Mouse (Mus musculus): ENCODE measurements around the gene Oas1a. TPM values are rescaled to one million over a fixed set of nuclear protein-coding genes. Genes with fewer than 3 reads are reported as not detected.
"Not testable (repeated sequence)": the region's sequence is repeated elsewhere in the genome, so short reads cannot be mapped to it uniquely, and the experiment has no call there.

Oas1a gene
- polyA plus RNA-seq (2014; fragmentation: Nextera tagmentation; extraction: Ambion mirVana) = 0.70 TPM in 2 replicates

- not testable (repeated sequence) for ATAC-seq (ENCODE audit: insufficient read depth, low FRiP score, low TSS enrichment); H3K4me2 ChIP-seq (ENCODE audit: low read depth); H3K4me1 ChIP-seq (ENCODE audit: control insufficient read depth, insufficient read depth, low read length); H3K4me3 ChIP-seq (ENCODE audit: low read depth, low read length); H3K36me3 ChIP-seq (ENCODE audit: control insufficient read depth, insufficient read depth, low read length); H3K9me3 ChIP-seq (ENCODE audit: control insufficient read depth, low read length); H3K27me3 ChIP-seq (ENCODE audit: control insufficient read depth, insufficient read depth, low read length); DNase-seq (ENCODE audit: low spot score); H3K27ac ChIP-seq (ENCODE audit: low read depth, low read length); H3K9ac ChIP-seq (ENCODE audit: low read length)
- WGBS = 37% methylated on average over 8 of the region's 12 CpGs
Observed at GRCm38 (mm10) chr5:120906791-120907733, at the start of gene Oas1a. Gene Oas1a, minus strand, starts transcription at chr5:120907521.

GRCm38 (mm10) chr5:120953974-120954373, 46.7 kb upstream of the Oas1a start:
- DNase-seq (ENCODE audit: low spot score) (peak; percentile 65), ATAC-seq (ENCODE audit: insufficient read depth, low FRiP score, low TSS enrichment) (no peak)
- no peak overlapping the region for H3K27ac ChIP-seq (ENCODE audit: low read depth, low read length)
- no peak overlapping the region for H3K4me2 ChIP-seq (ENCODE audit: low read depth)
- WGBS = 16% methylated on average over 5 of the region's 5 CpGs
- no peaks in the 10 kb centered on the region for H3K9me3 ChIP-seq (ENCODE audit: control insufficient read depth, low read length)
- no peaks in the 10 kb centered on the region for H3K36me3 ChIP-seq (ENCODE audit: control insufficient read depth, insufficient read depth, low read length)
- H3K9ac ChIP-seq (ENCODE audit: low read length) = no peak overlapping the region
- H3K4me1 ChIP-seq (ENCODE audit: control insufficient read depth, insufficient read depth, low read length) = no peaks in the 10 kb centered on the region
- H3K4me3 ChIP-seq (ENCODE audit: low read depth, low read length) = no peak overlapping the region
- H3K27me3 ChIP-seq (ENCODE audit: control insufficient read depth, insufficient read depth, low read length) = no peaks in the 10 kb centered on the region

- Histone ChIP-seq H3K4me2 (ENCODE audit: low read depth) (no peak overlapping the region), H3K36me3 (ENCODE audit: control insufficient read depth, insufficient read depth, low read length) (no peaks in the 10 kb centered on the region), H3K4me3 (ENCODE audit: low read depth, low read length) (no peak overlapping the region), H3K4me1 (ENCODE audit: control insufficient read depth, insufficient read depth, low read length) (no peaks in the 10 kb centered on the region), H3K9ac (ENCODE audit: low read length) (no peak overlapping the region), H3K27ac (ENCODE audit: low read depth, low read length) (no peak overlapping the region), H3K9me3 (ENCODE audit: control insufficient read depth, low read length) (no peaks in the 10 kb centered on the region), H3K27me3 (ENCODE audit: control insufficient read depth, insufficient read depth, low read length) (no peaks in the 10 kb centered on the region)
- 72% methylated on average over 10 of the region's 10 CpGs for WGBS
- ATAC-seq (ENCODE audit: insufficient read depth, low FRiP score, low TSS enrichment) (no peak), DNase-seq (ENCODE audit: low spot score) (no peak)
Observed at GRCm38 (mm10) chr5:120952242-120952770, 45.0 kb upstream of the Oas1a start.

- no peak overlapping the region for H3K4me3 ChIP-seq (ENCODE audit: low read depth, low read length)
- H3K36me3 ChIP-seq (ENCODE audit: control insufficient read depth, insufficient read depth, low read length) = no peaks in the 10 kb centered on the region
- no peak overlapping the region for H3K9ac ChIP-seq (ENCODE audit: low read length)
- no peaks in the 10 kb centered on the region for H3K9me3 ChIP-seq (ENCODE audit: control insufficient read depth, low read length)
- WGBS = 75% methylated on average over 10 of the region's 10 CpGs
- no peak overlapping the region for H3K27ac ChIP-seq (ENCODE audit: low read depth, low read length)
- ATAC-seq (ENCODE audit: insufficient read depth, low FRiP score, low TSS enrichment) (no peak), DNase-seq (ENCODE audit: low spot score) (no peak)
- H3K4me1 ChIP-seq (ENCODE audit: control insufficient read depth, insufficient read depth, low read length) = no peaks in the 10 kb centered on the region
- no peaks in the 10 kb centered on the region for H3K27me3 ChIP-seq (ENCODE audit: control insufficient read depth, insufficient read depth, low read length)
- no peak overlapping the region for H3K4me2 ChIP-seq (ENCODE audit: low read depth)
Observed at GRCm38 (mm10) chr5:120942076-120942475, 34.8 kb upstream of the Oas1a start.

- ATAC-seq (ENCODE audit: insufficient read depth, low FRiP score, low TSS enrichment) = no peak
Observed at GRCm38 (mm10) chr5:120938586-120938985, 31.3 kb upstream of the Oas1a start.

GRCm38 (mm10) chr5:120937841-120938240, 30.5 kb upstream of the Oas1a start:
- DNase-seq (ENCODE audit: low spot score) (no peak), ATAC-seq (ENCODE audit: insufficient read depth, low FRiP score, low TSS enrichment) (no peak)
- Histone ChIP-seq H3K27me3 (ENCODE audit: control insufficient read depth, insufficient read depth, low read length) (no peaks in the 10 kb centered on the region), H3K36me3 (ENCODE audit: control insufficient read depth, insufficient read depth, low read length) (no peaks in the 10 kb centered on the region), H3K4me3 (ENCODE audit: low read depth, low read length) (no peak overlapping the region), H3K27ac (ENCODE audit: low read depth, low read length) (no peak overlapping the region), H3K4me1 (ENCODE audit: control insufficient read depth, insufficient read depth, low read length) (no peaks in the 10 kb centered on the region), H3K9me3 (ENCODE audit: control insufficient read depth, low read length) (no peaks in the 10 kb centered on the region), H3K9ac (ENCODE audit: low read length) (no peak overlapping the region), H3K4me2 (ENCODE audit: low read depth) (no peak overlapping the region)
- WGBS = 82% methylated on average over 4 of the region's 4 CpGs

More at GRCm38 (mm10) chr5:120938586-120938985, 31.3 kb upstream of the Oas1a start:
- Histone ChIP-seq H3K9ac (ENCODE audit: low read length) (no peak overlapping the region), H3K4me2 (ENCODE audit: low read depth) (no peak overlapping the region), H3K36me3 (ENCODE audit: control insufficient read depth, insufficient read depth, low read length) (no peaks in the 10 kb centered on the region), H3K4me1 (ENCODE audit: control insufficient read depth, insufficient read depth, low read length) (no peaks in the 10 kb centered on the region), H3K27me3 (ENCODE audit: control insufficient read depth, insufficient read depth, low read length) (no peaks in the 10 kb centered on the region), H3K9me3 (ENCODE audit: control insufficient read depth, low read length) (no peaks in the 10 kb centered on the region), H3K4me3 (ENCODE audit: low read depth, low read length) (no peak overlapping the region), H3K27ac (ENCODE audit: low read depth, low read length) (no peak overlapping the region)
- 56% methylated on average over 8 of the region's 8 CpGs for WGBS
- DNase-seq (ENCODE audit: low spot score) = no peak

GRCm38 (mm10) chr5:120933966-120934365, 26.6 kb upstream of the Oas1a start:
- no peak overlapping the region for H3K4me3 ChIP-seq (ENCODE audit: low read depth, low read length)
- no peak for ATAC-seq (ENCODE audit: insufficient read depth, low FRiP score, low TSS enrichment)
- H3K4me2 ChIP-seq (ENCODE audit: low read depth) = no peak overlapping the region
- no peak overlapping the region for H3K9ac ChIP-seq (ENCODE audit: low read length)
- no peaks in the 10 kb centered on the region for H3K4me1 ChIP-seq (ENCODE audit: control insufficient read depth, insufficient read depth, low read length)
- H3K27me3 ChIP-seq (ENCODE audit: control insufficient read depth, insufficient read depth, low read length) = no peaks in the 10 kb centered on the region
- no peaks in the 10 kb centered on the region for H3K36me3 ChIP-seq (ENCODE audit: control insufficient read depth, insufficient read depth, low read length)
- 12% methylated on average over 5 of the region's 5 CpGs for WGBS
- H3K9me3 ChIP-seq (ENCODE audit: control insufficient read depth, low read length) = no peaks in the 10 kb centered on the region
- no peak overlapping the region for H3K27ac ChIP-seq (ENCODE audit: low read depth, low read length)
- no peak for DNase-seq (ENCODE audit: low spot score)

- no peak overlapping the region for H3K4me2 ChIP-seq (ENCODE audit: low read depth)
- H3K4me3 ChIP-seq (ENCODE audit: low read depth, low read length) = no peak overlapping the region
- DNase-seq (ENCODE audit: low spot score) (no peak), ATAC-seq (ENCODE audit: insufficient read depth, low FRiP score, low TSS enrichment) (no peak)
- no peaks in the 10 kb centered on the region for H3K36me3 ChIP-seq (ENCODE audit: control insufficient read depth, insufficient read depth, low read length)
- WGBS = 13% methylated on average over 1 of the region's 1 CpGs
- H3K4me1 ChIP-seq (ENCODE audit: control insufficient read depth, insufficient read depth, low read length) = no peaks in the 10 kb centered on the region
- H3K9me3 ChIP-seq (ENCODE audit: control insufficient read depth, low read length) = no peaks in the 10 kb centered on the region
- no peak overlapping the region for H3K9ac ChIP-seq (ENCODE audit: low read length)
- no peaks in the 10 kb centered on the region for H3K27me3 ChIP-seq (ENCODE audit: control insufficient read depth, insufficient read depth, low read length)
- H3K27ac ChIP-seq (ENCODE audit: low read depth, low read length) = no peak overlapping the region
Observed at GRCm38 (mm10) chr5:120927036-120927435, 19.7 kb upstream of the Oas1a start.

GRCm38 (mm10) chr5:120926311-120926710, 19.0 kb upstream of the Oas1a start:
- not testable (repeated sequence) for H3K9ac ChIP-seq (ENCODE audit: low read length); H3K27me3 ChIP-seq (ENCODE audit: control insufficient read depth, insufficient read depth, low read length); H3K9me3 ChIP-seq (ENCODE audit: control insufficient read depth, low read length); H3K27ac ChIP-seq (ENCODE audit: low read depth, low read length); ATAC-seq (ENCODE audit: insufficient read depth, low FRiP score, low TSS enrichment); H3K4me1 ChIP-seq (ENCODE audit: control insufficient read depth, insufficient read depth, low read length); H3K4me3 ChIP-seq (ENCODE audit: low read depth, low read length); H3K4me2 ChIP-seq (ENCODE audit: low read depth); H3K36me3 ChIP-seq (ENCODE audit: control insufficient read depth, insufficient read depth, low read length); DNase-seq (ENCODE audit: low spot score)
- 80% methylated on average over 2 of the region's 2 CpGs for WGBS

Measured in neural tube, embryonic 11.5 days (tissue).